16 mouse cellular contexts compared by ENCODE assay signal in the genomic region with DNA sequence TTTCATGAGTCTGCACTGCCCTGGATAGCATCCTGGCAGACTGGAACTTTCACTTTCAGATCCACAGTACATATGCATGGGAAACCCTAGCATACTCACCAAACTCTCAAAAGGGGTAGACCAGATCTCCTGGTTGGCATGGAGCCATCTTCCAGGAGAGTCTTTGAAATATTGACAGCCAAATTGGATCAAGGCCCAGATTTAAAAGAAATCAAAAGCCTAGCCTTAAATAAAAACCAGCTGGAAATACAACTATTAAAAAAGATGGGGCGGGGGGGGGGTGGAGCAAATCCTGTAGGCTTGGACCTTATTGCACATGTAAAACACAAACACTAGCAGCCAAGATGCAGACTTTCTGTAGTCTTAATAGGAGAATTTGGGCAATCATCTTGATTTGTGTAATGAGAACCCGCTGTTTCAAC.
A peak's percentile ranks its signal among the peaks of the same experiment; 100 is the strongest.
DNase-seq lines count a peak whose midpoint lies in the region; ATAC-seq and TF ChIP-seq lines count a peak whose summit lies in the region.
"Had no signal": no experiment of that assay in that cellular context is flagged by ENCODE, and none has a peak within 500 bp of the region (broad histone marks: within the 10 kb centered on the region; RNA-seq: fewer than 3 reads in every experiment).

No protein-coding gene starts in this region.

- ATAC-seq in forebrain, embryonic 16.5 days = peak; percentile 84

- TF ChIP-seq POLR2A in kidney, adult 2 months (IDR thresholded peaks at IDR 0.05; ENCODE audit: low read depth, low read length) = no peak
- no peak for TF ChIP-seq POLR2A in brain, embryonic 14.5 days (IDR thresholded peaks at IDR 0.05; ENCODE audit: borderline replicate concordance, extremely low read depth, insufficient read depth, insufficient read length, poor library complexity, severe bottlenecking)

- H3K27me3 ChIP-seq in kidney, adult 2 months (replicated peaks; ENCODE audit: control insufficient read depth, insufficient read depth, low read length) = no peaks in the 10 kb centered on the region
- no peaks in the 10 kb centered on the region for H3K27me3 ChIP-seq in forebrain, embryonic 16.5 days (replicated peaks; ENCODE audit: control insufficient read depth, insufficient read depth, low read length)
- H3K27me3 ChIP-seq: stomach, embryonic 15.5 days had no signal

- no peaks in the 10 kb centered on the region for H3K9me3 ChIP-seq in forebrain, embryonic 16.5 days (ENCODE audit: control insufficient read depth, low read length)
- H3K9me3 ChIP-seq: stomach, embryonic 15.5 days had no signal

- H3K27ac ChIP-seq in kidney, adult 2 months (ENCODE audit: insufficient read depth, low read depth, low read length) = no peak overlapping the region
- H3K27ac ChIP-seq in forebrain, embryonic 16.5 days (ENCODE audit: low read length) = no peak overlapping the region
- H3K27ac ChIP-seq: heart, adult 2 months; layer of hippocampus, adult 2 months; stomach, embryonic 15.5 days had no signal

- no peak overlapping the region for H3K9ac ChIP-seq in forebrain, embryonic 16.5 days (replicated peaks; ENCODE audit: low read depth, low read length)
- H3K9ac ChIP-seq: stomach, embryonic 15.5 days had no signal

- no peak overlapping the region for H3K4me2 ChIP-seq in forebrain, embryonic 16.5 days (ENCODE audit: low read length)
- H3K4me2 ChIP-seq: stomach, embryonic 15.5 days had no signal

- WGBS in kidney, adult 2 months = 77% methylated on average over 2 of the region's 2 CpGs
- WGBS in forebrain, embryonic 16.5 days = 31% methylated on average over 2 of the region's 2 CpGs

- no peak for TF ChIP-seq CTCF in kidney, adult 2 months (conservative IDR thresholded peaks at IDR 0.05; ENCODE audit: insufficient read depth, insufficient read length, low read depth, low read length)
- TF ChIP-seq CTCF in brain, embryonic 14.5 days (IDR thresholded peaks at IDR 0.05; ENCODE audit: borderline replicate concordance, extremely low read depth, insufficient read depth, insufficient read length) = no peak

- H3K4me1 ChIP-seq in kidney, adult 2 months (ENCODE audit: control insufficient read depth, insufficient read depth, low read length) = no peaks in the 10 kb centered on the region
- H3K4me1 ChIP-seq in forebrain, embryonic 16.5 days (replicated peaks; ENCODE audit: control insufficient read depth, insufficient read depth, low read length) = peaks cover 7% of the 10 kb centered on the region
- H3K4me1 ChIP-seq: stomach, embryonic 15.5 days had no signal

- no peak overlapping the region for H3K4me3 ChIP-seq in kidney, adult 2 months (ENCODE audit: insufficient read depth, low read depth, low read length)
- H3K4me3 ChIP-seq in forebrain, embryonic 16.5 days (replicated peaks; ENCODE audit: low read length) = no peak overlapping the region
- H3K4me3 ChIP-seq: heart, adult 2 months; layer of hippocampus, adult 2 months; myocyte; stomach, embryonic 15.5 days had no signal

- DNase-seq in adrenal gland, postnatal 10 days = peak; percentile 17
- DNase-seq in adrenal gland, postnatal 36 days = no peak
- DNase-seq in kidney, adult 2 months = peak; percentile 5
- DNase-seq in kidney, adult 18-20 months = no peak
- peak; percentile 93 for DNase-seq in brain, embryonic 14.5 days (ENCODE audit: low read depth)
- DNase-seq in layer of hippocampus, postnatal 14 days (ENCODE audit: low spot score in 2 of 2) = no peak
- no peak for DNase-seq in kidney, adult 11 months
- DNase-seq: cerebellum, adult 2 months; heart, adult 2 months; heart, postnatal 10 days; kidney, adult 8-10 months; right cerebral cortex, postnatal 25 days had no signal

- no peaks in the 10 kb centered on the region for H3K36me3 ChIP-seq in kidney, adult 2 months (ENCODE audit: control insufficient read depth, insufficient read depth, low read length)
- H3K36me3 ChIP-seq in forebrain, embryonic 16.5 days (ENCODE audit: control insufficient read depth, insufficient read depth) = no peaks in the 10 kb centered on the region
- H3K36me3 ChIP-seq: stomach, embryonic 15.5 days had no signal

Comparison
In these comparisons a context has a peak if more than half of its experiments do, and no peak if none do; other contexts are left out.
1. DNase-seq: peak in adrenal gland, postnatal 10 days (single experiment), kidney, adult 2 months (single experiment) and brain, embryonic 14.5 days (single experiment); none in adrenal gland, postnatal 36 days (0 of 2), kidney, adult 18-20 months (single experiment), layer of hippocampus, postnatal 14 days (0 of 2) and kidney, adult 11 months (single experiment).